Mouse (Mus musculus) Muller cell, postnatal 12 days (primary cell): ENCODE data around the gene Glud1.
"Not testable (repeated sequence)": the region's sequence is repeated elsewhere in the genome, so short reads cannot be mapped to it uniquely, and the experiment has no call there.

Experiments used
- DNase-seq: peaks from one replicate; pipeline ENCODE4 v3.0.0-alpha.2; 2015; ENCODE audit errors: inconsistent ontology term

The Glud1 gene

GRCm38 (mm10) chr14:34311691-34312090 lies 1.2 kb downstream of the Glud1 start:
- DNase-seq: peak; percentile 43

- peak; percentile 19 for DNase-seq
Observed at GRCm38 (mm10) chr14:34312339-34313048, 2.0 kb downstream of the Glud1 start.

GRCm38 (mm10) chr14:34313612-34314011 lies 3.1 kb downstream of the Glud1 start:
- no peak for DNase-seq

GRCm38 (mm10) chr14:34314383-34314782 lies 3.9 kb downstream of the Glud1 start:
- not testable (repeated sequence) for DNase-seq

DNA sequence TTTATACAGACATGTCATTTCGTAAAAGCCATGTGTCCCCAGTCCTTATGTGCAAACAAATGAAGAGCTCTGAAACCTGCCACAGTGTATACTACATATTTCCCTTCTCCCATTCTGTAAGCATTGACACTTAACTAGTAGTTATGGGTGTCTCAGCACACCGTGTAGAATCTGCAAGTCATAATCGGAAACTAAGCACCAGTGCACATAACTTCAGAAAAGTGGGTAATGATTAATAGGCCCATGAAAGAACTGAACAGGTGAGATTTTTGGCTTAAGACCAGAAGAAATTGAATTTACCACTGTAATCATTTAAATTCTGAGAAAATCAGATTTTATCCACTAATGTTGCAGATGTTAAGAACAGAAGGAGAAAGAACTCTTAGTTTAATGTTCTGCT lies 4.3 kb downstream of the Glud1 start:
- no peak for DNase-seq

DNA sequence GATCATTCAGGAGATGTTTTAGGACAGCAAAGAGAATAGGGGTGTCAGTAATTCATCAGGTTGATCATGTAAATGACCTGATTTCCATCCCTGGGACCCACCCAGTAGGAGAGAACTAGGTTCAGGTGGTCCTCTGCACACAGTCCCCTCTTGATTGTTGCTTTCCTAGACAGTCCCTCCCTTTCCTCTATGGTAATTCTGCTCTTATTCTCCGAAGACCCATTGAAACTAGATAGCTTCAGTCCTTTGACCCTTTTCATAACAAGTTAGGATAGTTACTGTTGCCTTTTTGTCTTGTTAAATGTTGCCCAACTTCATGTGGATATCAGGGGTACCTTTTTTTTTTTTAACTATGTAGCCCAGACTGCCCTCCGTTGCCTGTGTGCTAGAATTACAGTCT lies 5.8 kb downstream of the Glud1 start:
- DNase-seq: no peak

GRCm38 (mm10) chr14:34317431-34317830 lies 6.9 kb downstream of the Glud1 start:
- DNase-seq: peak; percentile 20

GRCm38 (mm10) chr14:34318113-34318512 lies 7.6 kb downstream of the Glud1 start:
- DNase-seq: peak; percentile 85

DNA sequence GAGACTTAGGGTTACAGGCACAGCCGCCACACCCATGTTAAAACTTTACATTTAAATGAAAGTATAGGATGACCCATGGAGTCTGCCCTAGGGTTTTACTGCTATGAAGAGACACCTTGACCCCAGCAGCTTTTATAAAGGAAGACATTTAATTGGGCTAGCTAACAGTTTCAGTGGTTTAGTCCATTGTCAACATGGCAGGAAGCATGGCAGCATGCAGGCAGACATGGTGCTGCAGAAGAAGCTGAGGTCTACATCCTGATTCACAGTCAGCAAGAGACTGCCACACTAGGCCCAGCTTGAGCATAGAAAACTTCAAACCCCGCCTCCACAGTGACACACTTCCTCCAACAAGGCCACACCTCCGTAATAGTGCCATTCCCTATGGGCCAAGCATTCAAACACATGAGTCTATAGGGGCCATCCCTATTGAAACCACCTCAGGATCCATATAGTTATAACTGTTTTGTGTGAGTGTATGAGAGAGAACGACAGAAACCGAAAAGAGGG lies 13.1 kb downstream of the Glud1 start:
- DNase-seq: no peak

DNA sequence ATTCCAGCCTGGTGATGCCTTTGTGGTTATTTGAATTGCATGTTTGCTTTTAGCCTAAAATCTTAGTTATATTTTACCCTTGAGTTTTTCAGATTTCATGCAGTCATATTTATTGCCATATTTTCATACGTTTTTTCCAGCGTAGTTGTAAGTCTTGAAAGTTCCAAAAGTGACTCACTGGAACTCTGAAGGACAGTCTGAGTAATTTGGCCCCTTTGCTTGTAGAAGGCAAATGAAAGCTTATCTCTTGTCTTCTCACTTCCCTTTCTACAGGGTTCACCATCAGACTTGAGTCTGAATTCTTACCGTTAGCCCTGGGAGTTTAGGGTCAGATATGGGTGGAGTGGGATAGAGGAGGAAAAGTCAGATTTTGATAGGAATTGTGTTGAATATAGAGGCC lies 16.1 kb downstream of the Glud1 start:
- DNase-seq: no peak

- DNase-seq: no peak
Observed at GRCm38 (mm10) chr14:34327618-34328017, 17.1 kb downstream of the Glud1 start.

DNA sequence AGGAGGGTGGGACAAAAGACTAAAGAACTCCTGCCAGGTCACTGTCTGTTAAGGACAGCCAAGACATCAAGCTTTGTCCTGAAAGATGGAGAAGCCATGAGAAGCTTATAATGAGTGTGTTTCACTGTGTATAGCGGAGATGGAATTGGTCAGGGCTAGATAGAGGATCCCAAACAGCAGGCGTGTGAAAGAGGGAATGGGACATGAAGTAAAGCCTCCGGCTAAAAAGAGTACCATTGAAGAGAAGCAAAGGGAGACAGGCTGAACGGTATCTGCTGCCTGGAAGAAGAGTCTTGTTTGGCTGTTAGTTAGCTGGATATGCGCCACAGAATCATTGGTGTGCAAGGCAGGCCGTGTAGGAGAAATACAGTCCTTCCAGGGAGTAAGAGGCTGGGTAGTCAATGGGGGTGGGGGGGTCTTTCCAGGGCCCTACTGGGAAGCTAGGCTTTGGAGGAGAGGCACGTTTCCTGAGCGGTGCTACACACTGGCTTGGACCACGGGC lies 20.2 kb downstream of the Glud1 start:
- DNase-seq: no peak

- peak; percentile 66 for DNase-seq
Observed at GRCm38 (mm10) chr14:34331886-34332285, 21.4 kb downstream of the Glud1 start.

DNA sequence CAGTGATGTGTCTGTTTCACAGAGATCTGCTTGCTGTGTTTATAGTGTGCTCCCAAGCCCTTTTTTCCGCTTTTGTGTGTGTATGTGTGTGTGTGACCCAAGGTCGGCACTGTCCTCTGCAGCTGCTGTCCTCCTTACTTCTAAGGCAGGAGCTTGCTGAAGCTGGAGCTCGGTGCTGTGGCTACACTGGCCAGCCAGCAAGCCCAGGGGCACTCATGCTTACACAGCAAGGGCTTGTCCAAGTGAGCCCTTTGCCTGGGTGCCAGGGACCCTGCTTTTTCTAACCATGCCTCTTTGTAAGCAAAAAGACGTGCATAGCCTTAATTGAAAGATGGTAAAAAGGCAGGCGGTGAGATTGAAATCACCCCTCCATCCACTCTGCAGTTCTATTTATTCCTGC lies 21.9 kb downstream of the Glud1 start:
- no peak for DNase-seq

GRCm38 (mm10) chr14:34339446-34339845 lies 28.9 kb downstream of the Glud1 start:
- peak; percentile 74 for DNase-seq

GRCm38 (mm10) chr14:34341993-34342392 lies 31.5 kb downstream of the Glud1 start:
- DNase-seq: no peak

- no peak for DNase-seq
Observed at GRCm38 (mm10) chr14:34343078-34343477, 32.6 kb downstream of the Glud1 start.

DNA sequence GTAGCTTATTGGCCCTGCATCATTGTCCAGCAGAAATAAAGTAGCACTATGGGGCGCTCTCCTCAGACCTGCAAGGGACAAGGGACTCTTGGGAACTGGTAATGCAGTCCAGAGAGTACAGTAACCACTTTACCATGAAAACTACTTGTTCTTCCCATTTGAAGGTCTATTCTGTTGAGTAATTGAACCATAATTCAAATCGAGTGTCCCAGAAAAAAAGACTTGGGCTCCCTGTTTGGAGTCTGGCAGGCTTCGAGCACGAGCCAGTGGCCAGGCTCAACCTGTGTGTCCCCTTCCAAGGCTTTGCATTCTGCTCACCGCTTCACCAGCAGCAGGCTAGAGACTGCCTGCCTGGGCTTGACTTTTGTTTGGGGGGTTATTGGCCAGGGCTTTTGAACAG lies 33.8 kb downstream of the Glud1 start:
- DNase-seq: no peak

DNA sequence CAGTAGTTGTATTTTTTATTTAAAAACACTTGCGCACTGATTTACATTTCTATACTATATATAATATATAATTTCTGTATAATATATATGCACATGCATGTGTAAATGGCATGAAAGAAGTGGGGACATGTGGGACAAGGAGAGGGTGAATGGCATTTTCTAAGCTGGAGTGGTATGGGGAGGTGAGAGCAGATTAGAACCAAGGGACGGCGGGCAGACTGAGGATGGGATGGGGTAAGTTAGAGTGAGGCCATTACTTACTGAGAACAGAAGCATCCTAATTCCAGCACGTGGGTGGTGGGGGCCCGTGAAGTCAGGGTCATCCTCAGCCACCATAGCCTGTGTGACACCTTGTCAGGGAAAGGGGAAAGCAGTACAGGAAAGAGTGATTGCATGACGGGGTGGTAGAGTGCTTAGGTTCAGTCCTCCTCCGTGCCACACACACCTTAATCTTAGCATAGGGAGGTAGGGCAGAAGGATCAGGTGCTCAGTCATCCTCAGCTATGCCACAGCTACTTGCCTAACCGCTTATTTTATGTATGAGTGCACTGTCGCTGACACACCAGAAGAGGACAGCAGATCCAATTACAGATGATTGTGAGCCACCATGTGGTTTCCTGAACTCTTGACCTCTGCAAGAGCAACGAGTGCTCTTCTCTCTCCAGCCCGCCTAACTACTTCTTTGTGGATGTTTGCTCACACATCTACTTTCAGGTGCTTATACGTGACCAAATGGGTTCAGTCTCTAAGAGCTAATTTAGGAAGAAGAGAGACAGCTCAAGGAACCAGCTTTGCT lies 35.4 kb downstream of the Glud1 start:
- DNase-seq: peak; percentile 20

DNA sequence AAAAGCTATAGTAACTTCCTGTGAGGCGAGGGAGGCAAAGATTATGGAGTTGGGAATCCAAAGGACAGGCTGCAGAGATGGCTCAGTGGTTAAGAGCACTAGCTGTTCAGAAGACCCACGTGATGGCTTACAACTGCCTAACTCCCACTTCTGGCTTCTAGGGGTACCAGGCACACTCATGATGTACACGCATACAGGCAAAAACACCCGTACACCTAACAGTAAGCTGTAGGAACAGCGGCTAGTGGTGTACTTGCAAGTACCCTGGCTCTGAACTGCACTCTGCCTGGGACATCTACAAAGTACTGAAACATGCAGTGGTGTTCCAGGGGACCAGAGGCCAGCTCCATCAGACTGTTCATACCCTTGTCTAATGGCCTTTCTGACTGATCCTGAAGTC lies 36.6 kb downstream of the Glud1 start:
- no peak for DNase-seq

DNA sequence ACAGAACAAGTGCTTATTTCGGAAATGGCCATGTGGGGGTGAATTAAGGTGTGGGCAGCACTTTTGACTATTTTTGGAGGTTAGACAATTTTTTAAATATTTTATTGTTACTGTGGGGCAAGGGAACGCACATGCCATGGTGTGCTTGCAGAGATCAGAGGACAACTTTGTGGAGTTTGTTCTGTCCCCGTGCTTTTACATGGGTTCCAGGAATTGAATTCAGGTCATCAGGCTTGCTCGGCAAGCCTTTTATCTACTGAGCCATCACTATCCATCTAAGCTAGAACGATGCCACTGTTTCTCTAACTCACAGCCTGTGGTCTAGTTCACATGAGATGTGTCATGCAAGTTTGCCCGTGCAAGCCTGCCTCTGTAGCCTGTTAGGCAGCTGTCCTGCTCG lies 37.8 kb downstream of the Glud1 start:
- no peak for DNase-seq

DNA sequence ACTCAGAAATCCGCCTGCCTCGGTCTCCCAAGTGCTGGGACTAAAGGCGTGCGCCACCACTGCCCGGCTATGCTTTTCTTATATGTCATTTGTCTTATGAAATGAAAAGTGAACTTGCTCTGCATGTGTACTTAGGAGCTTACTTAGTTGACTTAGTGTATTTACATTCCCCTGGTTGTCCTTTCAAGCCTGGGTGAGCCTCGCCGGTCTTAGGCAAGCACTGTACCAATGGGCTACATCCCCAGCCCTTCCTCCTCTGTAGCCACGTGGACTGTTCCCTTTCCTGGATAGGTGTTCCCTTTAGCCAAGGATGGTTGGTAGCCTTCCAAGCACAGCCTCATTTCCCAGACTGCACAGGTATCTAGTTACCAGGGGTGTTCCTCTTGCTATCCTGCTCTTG lies 38.5 kb downstream of the Glud1 start:
- DNase-seq: no peak

DNA sequence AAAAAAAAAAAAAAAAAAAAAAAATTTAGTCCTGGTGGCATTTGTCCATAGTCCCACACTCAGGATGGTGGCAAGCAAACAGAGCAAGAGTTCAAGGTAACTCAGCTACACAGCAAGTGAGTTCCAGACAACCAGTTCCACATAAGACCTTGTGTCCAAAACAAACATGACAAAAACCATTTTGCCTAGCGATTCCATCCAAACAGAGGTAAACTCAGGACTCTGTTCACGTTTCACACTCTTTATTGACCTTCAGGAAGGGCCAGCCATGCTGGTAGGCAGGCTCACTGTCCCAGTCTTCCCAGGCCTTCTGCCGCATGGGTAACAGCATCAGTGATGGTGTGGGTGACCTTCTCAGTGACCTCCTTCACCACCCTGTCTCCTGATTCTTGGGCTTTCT lies 41.1 kb downstream of the Glud1 start:
- DNase-seq: no peak
